Mouse (Mus musculus) heart, embryonic 11.5 days (tissue): ENCODE data around the gene Gp9. TPM values are rescaled to one million over a fixed set of nuclear protein-coding genes. Genes with fewer than 3 reads are reported as not detected.

ENCODE experiments used
- ATAC-seq: fragments of 200-750 bp; cut with Nextera tagmentation; replicated peaks from 2 replicates; pipeline ENCODE4 v1.8.0; 2017; ENCODE audit warnings: moderate library complexity; ENCODE audit not compliant: insufficient number of reproducible peaks, low FRiP score, low TSS enrichment
- H3K27ac ChIP-seq: fragments of 300-500 bp; sonication (generic); 2 replicates; pipeline ENCODE4 v1.5.1; 2014; ENCODE audit warnings: mild to moderate bottlenecking, low read depth, low read length
- H3K27me3 ChIP-seq: fragments of 300-500 bp; sonication (generic); 2 replicates; pipeline ENCODE4 v1.6.1; 2014; ENCODE audit warnings: mild to moderate bottlenecking, low read length, mixed read lengths; ENCODE audit not compliant: control insufficient read depth, insufficient read depth
- H3K36me3 ChIP-seq: fragments of 300-500 bp; sonication (generic); 2 replicates; pipeline ENCODE4 v1.6.1; 2014; ENCODE audit warnings: mild to moderate bottlenecking, low read length, moderate library complexity, mixed read lengths; ENCODE audit not compliant: control insufficient read depth, insufficient read depth
- H3K4me1 ChIP-seq: fragments of 300-500 bp; sonication (generic); 2 replicates; pipeline ENCODE4 v1.6.1; 2014; ENCODE audit warnings: low read length; ENCODE audit not compliant: control insufficient read depth, insufficient read depth
- H3K4me2 ChIP-seq: fragments of 300-500 bp; sonication (generic); 2 replicates; pipeline ENCODE4 v1.6.1; 2014; ENCODE audit warnings: mild to moderate bottlenecking, moderate library complexity
- H3K4me3 ChIP-seq: fragments of 300-500 bp; sonication (generic); 2 replicates; pipeline ENCODE4 v1.5.1; 2014; ENCODE audit warnings: low read depth, low read length
- H3K9ac ChIP-seq: fragments of 300-500 bp; sonication (generic); 2 replicates; pipeline ENCODE4 v1.6.1; 2014; ENCODE audit warnings: mild to moderate bottlenecking, low read depth, low read length, moderate library complexity
- H3K9me3 ChIP-seq: fragments of 300-500 bp; sonication (generic); replicated peaks from 2 replicates; pipeline ENCODE4 v1.6.1; 2016; ENCODE audit warnings: low read length; ENCODE audit not compliant: control insufficient read depth
- WGBS: fragments of 180-500 bp; shearing (Covaris S2); extraction: QIAGEN DNeasy Blood & Tissue Kit; methylation state at CpG from one replicate; pipeline ENCODE4 v1.1.7; 2014; ENCODE audit not compliant: insufficient replicate concordance; 5-methylcytosine and 5-hydroxymethylcytosine counted together
- polyA plus RNA-seq: library from polyadenylated mRNA; unstranded; fragments of >200 nt; fragmentation: Nextera tagmentation; extraction: Ambion mirVana; gene quantifications from 2 replicates; pipeline ENCODE4 v1.2.1, GENCODE M21; 2014

Gene Gp9
- polyA plus RNA-seq, 1 experiment from 2014 or later, result 7.1 TPM

DNA sequence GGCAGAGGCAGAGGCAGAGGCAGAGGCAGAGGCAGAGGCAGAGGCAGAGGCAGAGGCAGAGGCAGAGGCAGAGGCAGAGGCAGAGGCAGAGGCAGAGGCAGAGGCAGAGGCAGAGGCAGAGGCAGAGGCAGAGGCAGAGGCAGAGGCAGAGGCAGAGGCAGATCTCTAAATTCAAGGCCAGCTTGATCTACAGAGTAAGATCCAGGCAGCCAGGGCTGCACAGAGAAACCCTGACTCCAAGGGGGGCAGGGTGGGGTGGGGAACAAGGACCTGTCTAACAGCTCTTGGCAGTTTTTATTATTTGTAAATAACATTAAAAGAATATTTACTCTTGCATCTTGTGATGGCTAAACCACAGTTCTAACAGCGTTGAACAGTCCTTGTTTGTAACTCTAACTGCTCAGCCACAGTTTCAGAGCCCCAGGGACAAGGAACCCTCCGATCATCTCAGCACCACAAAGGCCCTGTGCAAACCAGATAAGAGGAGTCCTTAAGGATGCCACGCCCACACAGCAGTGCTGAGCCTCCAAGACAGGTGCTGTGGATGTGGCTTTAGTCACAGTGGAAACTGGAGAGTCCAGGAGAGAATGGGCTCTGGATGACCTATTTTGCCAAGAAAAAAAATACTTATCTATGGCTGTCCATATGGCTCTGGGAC, 2.2 kb upstream of the Gp9 start:
- no peaks in the 10 kb centered on the region for H3K9me3 ChIP-seq
- no peak overlapping the region for H3K4me3 ChIP-seq
- H3K9ac ChIP-seq, result no peak overlapping the region
- H3K27ac ChIP-seq, result no peak overlapping the region
- no peak overlapping the region for H3K4me2 ChIP-seq
- 66% methylated on average over 3 of the region's 3 CpGs for whole genome bisulfite sequencing
- H3K36me3 ChIP-seq, result no peaks in the 10 kb centered on the region
- H3K27me3 ChIP-seq, result no peaks in the 10 kb centered on the region
- peak; percentile 61; the same call in 1 of the 2 replicates for ATAC-seq
- no peaks in the 10 kb centered on the region for H3K4me1 ChIP-seq

DNA sequence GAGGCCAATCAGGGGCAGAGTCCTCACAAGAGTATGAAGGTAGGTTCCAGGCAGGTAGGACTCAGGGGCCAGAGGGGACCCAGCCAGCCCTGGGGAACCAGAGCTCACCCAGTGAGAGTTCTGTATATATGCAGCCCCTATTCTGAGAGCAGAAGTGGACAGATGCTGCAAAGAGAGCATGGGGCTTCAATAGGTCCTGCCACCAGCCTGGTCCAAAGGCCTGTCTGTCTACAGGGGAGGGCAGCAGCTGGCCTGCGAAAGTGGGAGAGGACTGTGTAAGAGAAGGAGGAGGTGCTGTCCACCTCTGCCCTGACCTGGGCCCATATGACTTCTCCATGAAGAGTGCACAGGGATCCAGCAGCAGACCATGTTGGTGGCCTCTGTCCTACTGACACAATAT, 1.2 kb upstream of the Gp9 start:
- no peaks in the 10 kb centered on the region for H3K36me3 ChIP-seq
- no peak overlapping the region for H3K9ac ChIP-seq
- H3K27ac ChIP-seq, result 0 out of 2 replicates have a peak overlapping the region, but pooled peaks have one; percentile 15
- no peaks in the 10 kb centered on the region for H3K27me3 ChIP-seq
- no peak overlapping the region for H3K4me3 ChIP-seq
- 86% methylated on average over 1 of the region's 1 CpGs for WGBS
- H3K4me2 ChIP-seq, result no peak overlapping the region
- H3K9me3 ChIP-seq, result no peaks in the 10 kb centered on the region
- no peaks in the 10 kb centered on the region for H3K4me1 ChIP-seq
- no peak for ATAC-seq

DNA sequence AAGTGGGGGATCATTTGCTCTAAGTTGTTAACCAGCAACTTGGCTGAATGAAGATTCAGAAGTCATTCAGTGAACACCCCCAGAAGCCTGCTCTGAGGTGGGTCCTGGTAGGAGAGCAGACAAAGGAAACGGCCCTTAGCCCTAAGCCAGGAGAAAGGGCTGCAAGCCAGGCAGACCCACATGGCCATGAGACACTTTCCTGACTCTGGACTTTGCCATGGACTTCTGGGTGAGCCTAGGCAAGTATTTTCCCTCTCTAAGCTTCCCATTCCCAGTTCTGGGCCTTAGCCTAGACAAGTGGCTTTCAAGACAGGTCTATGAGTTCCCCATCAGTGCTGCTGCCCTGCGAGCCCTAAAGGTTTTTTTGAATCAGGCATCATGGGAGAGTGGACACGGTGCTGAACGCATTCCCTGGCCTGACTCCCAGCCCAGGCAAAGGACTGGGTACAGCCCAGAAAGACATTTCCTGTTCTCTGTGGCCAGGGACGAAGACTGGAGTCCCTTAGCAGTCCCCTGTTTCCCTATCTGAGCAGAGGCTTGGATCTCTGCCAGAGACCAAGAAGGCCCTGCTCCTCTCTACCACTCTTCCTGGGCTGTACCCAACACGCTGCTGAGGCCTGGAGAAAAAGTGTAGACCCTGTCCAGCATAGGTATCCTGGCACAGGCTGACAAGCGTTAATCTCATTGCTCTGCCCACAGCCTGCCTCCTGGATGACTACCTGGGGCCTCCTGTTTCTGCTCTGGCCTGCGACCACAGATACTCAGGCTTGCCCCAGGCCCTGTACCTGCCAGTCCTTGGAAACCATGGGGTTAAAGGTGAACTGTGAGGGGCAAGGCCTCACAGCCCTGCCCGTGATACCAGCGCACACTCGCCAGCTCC, 662 bp downstream of the Gp9 start:
- Histone ChIP-seq H3K9ac (no peak overlapping the region), H3K4me2 (no peak overlapping the region), H3K4me3 (no peak overlapping the region), H3K9me3 (no peaks in the 10 kb centered on the region), H3K4me1 (no peaks in the 10 kb centered on the region), H3K27me3 (no peaks in the 10 kb centered on the region), H3K36me3 (no peaks in the 10 kb centered on the region), H3K27ac (no peak overlapping the region)
- ATAC-seq, result 0 out of 2 replicates have a peak, but pooled peaks have one; percentile 39
- 68% methylated on average over 11 of the region's 11 CpGs for WGBS

DNA sequence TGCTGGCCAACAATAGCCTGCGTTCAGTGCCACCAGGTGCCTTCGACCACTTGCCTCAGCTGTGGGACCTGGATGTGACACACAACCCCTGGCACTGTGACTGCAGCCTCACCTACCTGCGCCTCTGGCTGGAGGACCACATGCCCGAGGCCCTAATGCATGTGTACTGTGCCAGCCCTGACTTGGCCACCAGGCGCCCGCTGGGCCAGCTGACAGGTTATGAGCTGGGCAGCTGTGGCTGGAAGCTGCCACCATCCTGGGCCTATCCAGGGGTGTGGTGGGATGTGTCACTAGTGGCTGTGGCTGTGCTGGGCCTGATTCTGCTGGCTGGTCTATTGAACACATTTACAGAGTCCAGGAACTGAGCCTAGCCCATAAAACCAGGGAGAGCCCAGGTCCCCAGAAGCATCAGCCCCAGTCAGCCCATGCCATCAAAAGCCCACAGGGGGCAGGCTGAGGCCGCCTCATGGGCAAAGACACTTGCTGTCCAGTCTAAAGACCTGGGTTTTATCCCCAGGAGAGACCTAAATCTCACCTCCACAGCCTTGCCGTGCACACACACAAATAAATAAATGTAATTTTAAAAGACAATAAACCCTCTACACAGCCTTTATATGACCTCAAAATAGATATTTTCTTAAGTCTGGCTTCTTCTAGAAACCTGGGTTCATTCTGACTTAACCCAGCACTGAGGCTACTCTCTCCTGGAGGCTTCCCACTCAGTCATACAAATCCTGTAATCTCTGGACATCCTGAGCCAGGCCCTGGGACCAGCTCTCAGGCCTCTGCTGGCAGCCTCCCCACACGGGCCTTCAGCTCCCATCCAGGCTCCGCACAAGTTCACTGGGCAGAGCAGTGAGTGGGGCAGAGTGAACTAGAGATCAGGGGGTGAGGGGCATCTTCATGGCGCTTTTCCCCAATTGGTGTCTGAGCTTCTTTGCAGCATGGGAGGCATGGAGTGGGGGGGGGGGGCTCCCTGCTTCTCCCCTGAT, 1.6 kb downstream of the Gp9 start:
- Histone ChIP-seq H3K9me3 (no peaks in the 10 kb centered on the region), H3K4me2 (no peak overlapping the region), H3K27ac (no peak overlapping the region), H3K4me1 (no peaks in the 10 kb centered on the region), H3K27me3 (no peaks in the 10 kb centered on the region), H3K36me3 (no peaks in the 10 kb centered on the region), H3K4me3 (no peak overlapping the region), H3K9ac (no peak overlapping the region)
- ATAC-seq, result 0 out of 2 replicates have a peak, but pooled peaks have one; percentile 35
- WGBS, result 82% methylated on average over 11 of the region's 11 CpGs

GRCm38 (mm10) chr6:87780546-87781301, 2.9 kb downstream of the Gp9 start:
- no peak overlapping the region for H3K4me3 ChIP-seq
- H3K9ac ChIP-seq, result no peak overlapping the region
- H3K27ac ChIP-seq, result no peak overlapping the region
- no peak for ATAC-seq
- no peak overlapping the region for H3K4me2 ChIP-seq
- H3K36me3 ChIP-seq, result no peaks in the 10 kb centered on the region
- WGBS, result 72% methylated on average over 10 of the region's 10 CpGs
- no peaks in the 10 kb centered on the region for H3K9me3 ChIP-seq
- no peaks in the 10 kb centered on the region for H3K4me1 ChIP-seq
- H3K27me3 ChIP-seq, result no peaks in the 10 kb centered on the region

DNA sequence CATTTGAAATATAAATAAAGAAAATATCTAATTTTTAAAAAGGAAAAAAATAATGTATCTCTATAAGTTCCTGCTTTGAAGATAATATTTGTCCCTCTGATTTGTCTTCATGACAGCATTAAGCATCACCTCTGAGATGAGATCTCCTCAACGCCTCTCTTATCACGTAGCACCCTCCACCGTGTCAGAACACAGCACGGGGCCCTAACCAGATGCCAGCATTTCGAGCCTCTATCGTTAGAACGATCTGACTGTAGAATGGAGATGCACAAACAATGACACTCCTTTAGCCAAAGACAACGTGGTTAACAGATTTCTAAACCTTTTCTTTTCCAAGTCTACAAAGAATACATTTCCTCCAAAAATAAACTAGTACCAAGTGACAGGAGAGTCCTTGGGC, 6.2 kb downstream of the Gp9 start:
- Histone ChIP-seq H3K27me3 (no peaks in the 10 kb centered on the region), H3K4me3 (no peak overlapping the region), H3K27ac (no peak overlapping the region), H3K9me3 (no peaks in the 10 kb centered on the region), H3K4me2 (no peak overlapping the region), H3K4me1 (peaks cover 2% of the 10 kb centered on the region), H3K9ac (no peak overlapping the region), H3K36me3 (no peaks in the 10 kb centered on the region; the same call in 1 of the 2 replicates)
- no peak for ATAC-seq
- 51% methylated on average over 8 of the region's 8 CpGs for WGBS

DNA sequence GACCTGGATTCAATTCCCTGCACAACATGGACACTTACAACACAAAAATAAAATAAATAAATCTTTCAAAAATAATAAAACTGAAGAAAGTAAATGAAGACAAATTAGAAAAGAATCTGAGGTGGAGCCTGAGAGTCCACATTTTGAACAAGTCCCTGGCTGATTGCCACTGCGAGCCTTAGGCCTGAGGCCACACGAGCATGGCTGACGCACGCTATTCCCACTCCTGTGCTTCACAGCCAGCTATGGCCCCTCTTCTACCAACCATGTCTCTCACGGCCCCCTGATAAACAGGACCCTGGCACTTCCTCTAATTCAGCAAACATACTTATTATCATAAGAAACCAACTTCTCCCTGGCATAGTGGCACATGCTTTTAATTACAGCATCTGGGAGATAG, 8.7 kb downstream of the Gp9 start:
- 84% methylated on average over 5 of the region's 5 CpGs for WGBS
- Histone ChIP-seq H3K27ac (no peak overlapping the region), H3K9me3 (no peaks in the 10 kb centered on the region), H3K9ac (no peak overlapping the region), H3K27me3 (no peaks in the 10 kb centered on the region), H3K4me2 (no peak overlapping the region), H3K36me3 (no peaks in the 10 kb centered on the region; the same call in 1 of the 2 replicates), H3K4me1 (peaks cover 15% of the 10 kb centered on the region), H3K4me3 (no peak overlapping the region)
- no peak for ATAC-seq
